Mouse (Mus musculus) lung, postnatal 0 days (tissue): ENCODE measurements around the gene Riox2. TPM values are rescaled to one million over a fixed set of nuclear protein-coding genes. Genes with fewer than 3 reads are reported as not detected.

ENCODE experiments used
- ATAC-seq: fragments of 200-750 bp; cut with Nextera tagmentation; 2 replicates; pipeline ENCODE4 v1.8.0; 2017; ENCODE audit warnings: moderate library complexity
- DNase-seq: peaks from one replicate; pipeline ENCODE4 v3.0.0-alpha.2; 2016; ENCODE audit warnings: low spot score
- H3K27ac ChIP-seq: fragments of 300-500 bp; sonication (generic); 2 replicates; pipeline ENCODE4 v1.5.1; 2014; ENCODE audit warnings: antibody characterized with exemption, mild to moderate bottlenecking, low read length, mixed read lengths
- H3K27me3 ChIP-seq: fragments of 300-500 bp; sonication (generic); replicated peaks from 2 replicates; pipeline ENCODE4 v1.6.1; 2014; ENCODE audit warnings: low read length, mixed read lengths; ENCODE audit not compliant: insufficient read depth
- H3K36me3 ChIP-seq: fragments of 300-500 bp; sonication (generic); 2 replicates; pipeline ENCODE4 v1.6.1; 2014; ENCODE audit warnings: low read length, mixed read lengths; ENCODE audit not compliant: insufficient read depth
- H3K4me1 ChIP-seq: fragments of 300-500 bp; sonication (generic); 2 replicates; pipeline ENCODE4 v1.6.1; 2014; ENCODE audit warnings: antibody characterized with exemption, low read depth, low read length, mixed read lengths; ENCODE audit not compliant: insufficient read depth
- H3K4me2 ChIP-seq: fragments of 300-500 bp; sonication (generic); replicated peaks from 2 replicates; pipeline ENCODE4 v1.6.1; 2014; ENCODE audit warnings: low read depth, mild to moderate bottlenecking, low read length, moderate library complexity, mixed read lengths
- H3K4me3 ChIP-seq: fragments of 300-500 bp; sonication (generic); 2 replicates; pipeline ENCODE4 v1.5.1; 2014; ENCODE audit warnings: low read depth, low read length
- H3K9ac ChIP-seq: fragments of 300-500 bp; sonication (generic); replicated peaks from 2 replicates; pipeline ENCODE4 v1.6.1; 2014; ENCODE audit warnings: low read depth, mild to moderate bottlenecking
- H3K9me3 ChIP-seq: fragments of 300-500 bp; sonication (generic); 2 replicates; pipeline ENCODE4 v1.6.1; 2016; ENCODE audit warnings: low read length, mixed read lengths
- CTCF ChIP-seq: IDR thresholded peaks from 2 replicates; pipeline ENCODE4 v1.5.1; 2016; ENCODE audit warnings: antibody characterized with exemption, mild to moderate bottlenecking
- EP300 ChIP-seq: IDR thresholded peaks from 2 replicates; pipeline ENCODE4 v1.6.1; 2016; ENCODE audit warnings: antibody characterized with exemption, mild to moderate bottlenecking, control low read depth
- WGBS: fragments of 180-500 bp; shearing (Covaris S2); extraction: QIAGEN DNeasy Blood & Tissue Kit; methylation state at CpG from one replicate; pipeline ENCODE4 v1.1.7; 2014; 5-methylcytosine and 5-hydroxymethylcytosine counted together
- polyA plus RNA-seq: library from polyadenylated mRNA; unstranded; fragments of >200 nt; fragmentation: Nextera tagmentation; extraction: Ambion mirVana; gene quantifications from 2 replicates; pipeline ENCODE4 v1.2.1, GENCODE M21; 2015

Riox2 gene
- 11.0 and 13.0 TPM in 2 replicates for polyA plus RNA-seq

GRCm38 (mm10) chr16:59471637-59472278 lies at the start of gene Riox2:
Riox2 (plus strand) TSS chr16:59471775.
- Histone ChIP-seq H3K27me3 (no peaks in the 10 kb centered on the region), H3K36me3 (no peaks in the 10 kb centered on the region), H3K4me3 (peak within 1 kb of the TSS; percentile 80), H3K4me1 (no peaks in the 10 kb centered on the region), H3K9me3 (no peaks in the 10 kb centered on the region), H3K9ac (peak within 1 kb of the TSS; percentile 52; the same call in 1 of the 2 replicates), H3K4me2 (peak within 1 kb of the TSS; percentile 74), H3K27ac (no peak within 1 kb of the TSS)
- TF ChIP-seq CTCF (no peak), EP300 (no peak)
- DNase-seq (peak; percentile 79), ATAC-seq (peak; percentile 94)
- 2% methylated on average over 54 of the region's 56 CpGs for WGBS

GRCm38 (mm10) chr16:59427960-59428359 lies 43.6 kb upstream of the Riox2 start:
- ATAC-seq (no peak), DNase-seq (no peak)
- no peak overlapping the region for H3K27ac ChIP-seq
- no peak overlapping the region for H3K4me3 ChIP-seq
- WGBS = 73% methylated on average over 7 of the region's 7 CpGs
- H3K9me3 ChIP-seq = no peaks in the 10 kb centered on the region
- no peak overlapping the region for H3K4me2 ChIP-seq
- H3K36me3 ChIP-seq = no peaks in the 10 kb centered on the region
- TF ChIP-seq EP300 (no peak), CTCF (no peak)
- no peaks in the 10 kb centered on the region for H3K27me3 ChIP-seq
- no peak overlapping the region for H3K9ac ChIP-seq
- no peaks in the 10 kb centered on the region for H3K4me1 ChIP-seq

- ATAC-seq (no peak), DNase-seq (no peak)
- H3K4me3 ChIP-seq = no peak overlapping the region
- 81% methylated on average over 11 of the region's 11 CpGs for WGBS
- H3K9me3 ChIP-seq = no peaks in the 10 kb centered on the region
- H3K9ac ChIP-seq = no peak overlapping the region
- TF ChIP-seq EP300 = no peak
- no peak for TF ChIP-seq CTCF
- no peaks in the 10 kb centered on the region for H3K36me3 ChIP-seq
- H3K4me1 ChIP-seq = no peaks in the 10 kb centered on the region
- no peaks in the 10 kb centered on the region for H3K27me3 ChIP-seq
- no peak overlapping the region for H3K4me2 ChIP-seq
- H3K27ac ChIP-seq = no peak overlapping the region
Observed at GRCm38 (mm10) chr16:59433181-59433580, 38.4 kb upstream of the Riox2 start.

GRCm38 (mm10) chr16:59444880-59445559 lies 26.6 kb upstream of the Riox2 start:
- H3K4me1 ChIP-seq = no peaks in the 10 kb centered on the region
- H3K9ac ChIP-seq = no peak overlapping the region
- ATAC-seq (no peak), DNase-seq (no peak)
- H3K4me2 ChIP-seq = no peak overlapping the region
- no peaks in the 10 kb centered on the region for H3K9me3 ChIP-seq
- WGBS = 88% methylated on average over 7 of the region's 7 CpGs
- TF ChIP-seq EP300 = no peak
- no peak for TF ChIP-seq CTCF
- H3K27me3 ChIP-seq = no peaks in the 10 kb centered on the region
- H3K27ac ChIP-seq = no peak overlapping the region
- no peaks in the 10 kb centered on the region for H3K36me3 ChIP-seq
- no peak overlapping the region for H3K4me3 ChIP-seq

GRCm38 (mm10) chr16:59448181-59448580 lies 23.4 kb upstream of the Riox2 start:
- ATAC-seq = no peak
- DNase-seq = no peak
- Histone ChIP-seq H3K4me1 (no peaks in the 10 kb centered on the region), H3K36me3 (no peaks in the 10 kb centered on the region), H3K4me3 (no peak overlapping the region), H3K9ac (no peak overlapping the region), H3K9me3 (no peaks in the 10 kb centered on the region), H3K27ac (no peak overlapping the region), H3K27me3 (no peaks in the 10 kb centered on the region), H3K4me2 (no peak overlapping the region)
- no peak for TF ChIP-seq CTCF
- no peak for TF ChIP-seq EP300
- 91% methylated on average over 1 of the region's 1 CpGs for WGBS

GRCm38 (mm10) chr16:59449092-59449491 lies 22.5 kb upstream of the Riox2 start:
- ATAC-seq (no peak), DNase-seq (no peak)
- no peak for TF ChIP-seq EP300
- no peak for TF ChIP-seq CTCF
- H3K4me1 ChIP-seq = no peaks in the 10 kb centered on the region
- H3K36me3 ChIP-seq = no peaks in the 10 kb centered on the region
- no peak overlapping the region for H3K27ac ChIP-seq
- H3K9me3 ChIP-seq = no peaks in the 10 kb centered on the region
- H3K27me3 ChIP-seq = no peaks in the 10 kb centered on the region
- no peak overlapping the region for H3K4me2 ChIP-seq
- H3K4me3 ChIP-seq = no peak overlapping the region
- H3K9ac ChIP-seq = no peak overlapping the region
